Mouse (Mus musculus) T-helper 1 cell (primary cell): ENCODE data around the gene Akap12.

ENCODE experiments used
- in situ Hi-C: fragments of 300-600 bp; cut with MboI, MseI; formaldehyde crosslinking; loops from one replicate; pipeline ENCODE4 v1.15.1; 2025; ENCODE audit warnings: high pct_unique_total_duplicates

Gene Akap12

DNA sequence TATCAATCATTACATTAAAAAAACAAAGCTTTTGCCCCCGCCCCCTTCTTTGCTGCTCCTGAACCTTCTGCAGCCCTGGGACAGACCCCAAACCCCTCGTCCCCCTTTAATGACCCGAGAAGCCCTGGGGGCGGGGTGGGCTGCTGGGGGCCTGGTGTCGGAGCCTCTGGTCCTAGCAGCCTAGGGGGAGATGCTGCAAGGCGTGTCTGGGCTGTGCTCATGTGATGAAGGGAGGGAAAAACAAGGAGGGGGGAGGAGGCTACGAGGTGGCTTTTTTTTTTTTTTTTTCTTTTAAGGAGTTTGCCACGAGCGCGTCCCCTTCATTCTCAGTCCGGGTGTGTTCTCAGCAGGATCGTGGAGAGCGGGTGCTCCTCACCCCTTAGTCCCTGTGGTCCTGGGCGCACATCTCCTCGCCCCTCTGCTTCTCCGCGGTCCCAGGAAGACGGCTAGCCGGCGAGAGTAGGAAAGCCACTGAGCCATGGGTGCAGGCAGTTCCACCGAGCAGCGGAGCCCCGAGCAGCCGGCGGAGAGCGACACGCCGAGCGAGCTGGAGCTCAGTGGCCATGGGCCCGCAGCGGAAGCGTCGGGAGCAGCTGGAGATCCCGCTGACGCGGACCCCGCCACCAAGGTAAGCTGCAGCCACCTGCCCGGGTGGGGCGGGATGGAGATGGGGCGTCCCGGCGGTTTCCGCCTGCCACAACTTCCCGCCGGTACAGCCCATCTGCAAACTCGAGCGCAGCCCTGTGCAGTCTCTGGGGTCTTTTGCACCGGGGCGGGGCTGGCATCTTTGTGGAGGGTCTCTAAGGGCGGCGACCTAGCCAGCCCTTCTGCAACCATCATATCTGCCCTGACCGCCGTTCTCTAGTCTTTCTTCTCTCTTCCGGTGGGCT is at the start of gene Akap12:
Akap12 (plus strand) TSS at position 340 of the 890 bp plus-strand sequence.
- in situ Hi-C loops = no loop called here

DNA sequence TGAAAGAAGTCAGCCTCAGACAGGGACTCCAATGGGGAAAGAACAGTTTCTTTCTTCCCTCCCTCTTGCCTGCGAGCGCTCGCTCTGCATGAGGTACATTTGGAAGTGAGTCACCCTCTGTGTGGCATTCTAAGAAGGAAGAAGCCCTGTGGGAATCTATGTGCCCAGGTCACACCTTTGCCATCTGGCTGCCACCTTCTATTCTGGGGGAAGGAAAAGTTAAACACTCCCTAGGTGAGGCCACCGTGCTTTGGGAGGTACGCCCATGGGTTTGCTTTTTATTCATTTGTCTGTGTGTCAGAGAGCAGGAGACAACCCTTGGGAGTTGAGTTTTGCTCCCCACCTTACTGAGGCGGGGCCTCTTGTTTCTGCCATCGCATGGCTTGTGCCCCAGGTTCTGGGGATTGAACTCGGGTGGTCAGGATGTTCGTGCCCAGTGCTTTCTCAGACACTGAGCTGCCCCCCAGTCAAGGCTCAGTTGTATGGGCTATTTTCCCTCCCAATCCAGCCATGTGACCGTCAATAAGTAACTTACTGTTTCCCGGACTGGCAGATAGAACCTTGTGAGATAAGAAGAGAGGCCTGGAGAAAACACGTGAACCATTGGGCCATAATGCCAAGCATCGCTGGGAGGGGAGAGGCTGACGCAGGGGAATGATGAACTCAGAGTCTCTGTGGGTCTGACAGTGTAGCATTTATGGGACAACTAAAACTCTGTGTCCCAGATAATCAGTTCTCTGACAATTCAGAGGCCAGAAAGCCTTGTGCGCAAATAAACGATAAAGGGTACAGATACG is 35.4 kb upstream of the Akap12 start:
- in situ Hi-C loops = no loop called here

DNA sequence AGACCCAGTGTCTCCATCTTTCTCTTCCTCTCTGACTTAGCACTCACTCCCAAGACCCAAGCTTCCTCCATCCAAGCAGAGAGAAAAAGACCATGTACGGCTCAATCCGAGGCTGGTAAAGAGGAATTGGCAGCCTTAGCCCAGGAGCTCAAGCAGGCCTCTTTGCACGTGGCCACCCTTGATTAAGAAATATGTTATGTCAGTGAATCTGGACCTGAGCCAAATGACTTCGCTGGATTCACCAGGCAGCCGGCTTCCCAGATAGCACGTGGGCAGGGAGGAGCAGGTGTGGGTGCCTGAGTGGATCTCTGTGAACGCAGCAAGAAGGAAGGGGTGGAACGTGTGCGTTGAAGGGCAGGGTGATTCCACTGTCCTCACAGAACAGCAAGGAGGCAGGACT is 33.1 kb upstream of the Akap12 start:
- in situ Hi-C loops = no loop called here

DNA sequence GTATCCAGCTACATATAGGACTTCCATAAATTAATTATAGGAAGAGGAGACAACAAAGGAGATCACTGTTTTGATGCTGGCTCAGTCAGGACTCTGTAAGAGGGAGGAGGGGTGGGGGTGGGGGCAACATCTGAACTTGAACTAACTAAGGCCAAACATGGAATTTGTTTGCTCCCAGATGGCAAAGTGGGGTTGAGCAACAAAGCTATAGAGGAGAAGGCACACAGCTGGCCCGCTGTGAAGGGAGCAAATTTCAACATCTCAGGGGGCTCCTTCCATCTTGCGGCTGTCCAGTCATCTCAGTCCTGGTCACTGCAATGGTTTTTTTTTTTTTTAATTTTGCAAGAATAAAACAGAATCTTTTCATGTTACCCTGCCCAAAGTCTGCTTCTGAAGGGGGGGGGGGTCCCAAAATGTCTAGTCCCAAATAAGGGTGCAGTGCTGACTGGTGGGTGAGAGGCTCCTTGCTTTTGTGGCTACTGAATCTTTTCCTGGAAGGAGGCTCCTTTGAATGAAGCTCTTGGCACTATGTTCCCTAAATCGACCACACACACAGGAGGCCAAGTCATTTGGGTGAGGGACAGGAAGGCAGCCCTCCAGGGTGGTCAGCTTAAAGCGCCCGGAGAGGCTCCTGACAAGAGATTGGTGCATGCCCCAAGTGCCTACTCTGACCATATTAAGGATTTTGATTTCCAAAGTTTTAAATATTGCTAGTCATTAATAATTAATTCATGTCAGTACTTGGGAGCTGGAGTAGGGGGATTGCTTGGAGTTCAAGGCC is 26.2 kb upstream of the Akap12 start:
- in situ Hi-C loops = loop anchor here (5.0 kb wide), 1 partner anchor 47 kb away; no protein-coding TSS in a partner anchor

DNA sequence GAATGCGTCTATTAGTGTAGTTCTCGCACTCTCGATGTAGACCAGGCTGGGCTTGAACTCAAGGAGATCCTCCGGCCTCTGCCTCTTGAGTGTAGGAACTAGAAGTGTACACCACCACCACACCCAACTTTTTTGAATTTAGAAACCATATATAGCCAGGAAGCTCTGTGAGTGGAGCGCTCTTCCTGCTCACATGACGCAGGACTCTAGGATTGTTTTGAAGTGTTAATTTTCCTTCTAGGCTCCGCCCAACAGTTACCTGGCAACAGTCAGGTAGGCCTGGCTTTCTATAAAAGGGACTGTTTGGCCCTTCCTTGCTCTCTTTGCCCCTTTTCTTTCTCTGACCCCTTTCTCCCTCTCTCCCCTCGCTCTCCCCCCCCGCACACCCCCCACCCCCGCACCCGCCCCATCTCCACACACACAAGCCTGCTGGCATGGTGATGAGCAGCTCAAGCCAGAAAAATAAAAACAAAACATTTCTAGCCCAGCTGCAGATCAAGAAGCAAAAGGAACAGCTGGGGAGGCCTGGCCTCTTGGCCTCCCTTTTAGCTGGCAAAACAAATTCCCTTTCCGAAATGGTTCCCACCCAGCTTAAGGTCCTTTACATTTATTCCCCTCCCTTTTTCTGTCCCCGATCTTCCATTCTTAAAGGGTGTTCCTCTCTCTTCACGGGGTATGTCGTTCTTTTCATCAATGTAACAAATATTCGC is 22.4 kb upstream of the Akap12 start:
- in situ Hi-C loops = no loop called here

DNA sequence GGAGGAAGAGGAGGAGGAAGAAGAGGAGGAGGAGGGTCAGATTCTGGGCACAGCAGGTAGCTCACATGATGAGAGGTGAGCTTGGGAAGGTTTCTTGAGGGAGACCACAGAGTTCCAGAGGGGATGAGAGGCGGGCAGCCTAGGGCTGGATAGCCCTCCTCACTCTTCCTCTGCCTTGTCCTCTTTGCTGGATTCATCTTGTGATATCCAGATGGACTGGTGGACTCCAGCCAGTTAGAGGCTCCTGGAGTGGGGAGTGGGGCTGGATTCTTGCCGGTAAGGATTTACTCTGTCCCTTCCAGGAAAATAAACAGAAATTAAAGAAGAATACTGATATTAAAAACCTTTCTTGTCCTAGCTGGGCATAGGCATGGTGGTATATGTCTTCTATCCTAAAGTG is 20.4 kb upstream of the Akap12 start:
- in situ Hi-C loops = no loop called here

DNA sequence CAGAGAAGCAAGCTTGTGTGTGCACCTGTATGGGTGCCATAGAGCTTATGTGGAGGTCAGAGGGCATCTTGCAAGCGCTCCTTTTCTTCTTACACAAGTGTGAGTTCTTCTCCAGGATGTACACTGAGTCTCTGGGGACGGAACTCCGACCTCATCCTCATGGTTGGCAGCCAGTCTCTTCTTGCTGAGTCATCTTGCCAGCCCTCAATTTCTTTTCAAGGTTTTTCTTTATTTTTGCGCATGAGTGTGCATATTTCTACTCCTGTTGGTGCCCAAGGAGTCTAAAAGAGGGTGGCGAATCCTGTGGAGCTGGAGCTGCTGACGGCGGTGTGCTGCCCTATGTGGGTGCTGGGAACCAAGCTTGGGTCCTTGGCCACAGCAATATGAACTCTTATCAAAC is 19.8 kb upstream of the Akap12 start:
- in situ Hi-C loops = no loop called here

DNA sequence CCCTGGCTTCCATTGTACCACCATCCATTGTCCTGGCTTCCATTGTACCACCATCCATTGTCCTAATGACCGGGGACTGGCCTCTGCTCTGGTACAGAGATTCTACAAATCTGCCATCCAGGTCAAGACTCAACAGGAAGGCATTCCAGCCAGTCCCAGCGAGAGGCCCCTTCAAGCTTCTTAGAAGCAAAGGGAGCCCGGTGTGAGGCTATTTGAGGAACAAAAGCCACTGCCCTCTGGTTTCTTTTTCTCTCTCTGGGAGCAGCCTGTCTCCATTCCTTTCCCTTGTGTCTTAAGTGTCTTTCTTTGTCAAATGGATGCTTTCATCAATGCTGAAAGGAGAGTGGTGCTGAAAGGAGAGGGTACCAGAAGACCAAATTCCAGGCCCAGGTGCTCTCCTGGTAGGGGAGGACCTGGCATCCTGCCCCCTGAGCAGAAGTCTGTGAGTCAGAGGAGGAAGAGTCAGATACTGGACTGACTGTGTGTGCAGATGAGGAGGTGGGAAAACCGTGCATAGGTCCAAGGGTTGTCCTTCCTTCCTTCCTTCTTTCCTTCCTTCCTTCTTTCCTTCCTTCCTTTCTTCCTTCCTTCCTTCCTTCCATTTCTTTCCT is 16.8 kb upstream of the Akap12 start:
- in situ Hi-C loops = no loop called here

DNA sequence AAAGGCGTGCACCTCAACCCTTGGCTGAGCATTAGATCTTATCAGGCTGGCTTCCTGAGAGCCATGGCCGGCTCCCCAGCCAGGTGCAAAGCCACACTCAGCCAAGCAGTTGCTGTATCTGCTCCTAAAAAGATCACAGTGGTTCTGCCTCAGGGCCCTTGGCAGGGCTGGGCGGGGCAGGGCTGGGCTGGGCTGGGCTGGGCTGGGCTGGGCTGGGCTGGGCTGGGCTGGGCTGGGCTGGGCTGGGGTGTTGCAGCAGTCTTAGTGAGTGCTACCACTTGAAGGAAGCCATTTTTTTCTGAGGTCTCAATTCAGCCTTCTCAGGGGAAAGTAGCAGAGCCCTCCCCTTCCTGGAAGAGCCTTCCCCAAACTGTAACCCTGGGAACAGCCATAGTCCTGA is 15.5 kb upstream of the Akap12 start:
- in situ Hi-C loops = no loop called here

DNA sequence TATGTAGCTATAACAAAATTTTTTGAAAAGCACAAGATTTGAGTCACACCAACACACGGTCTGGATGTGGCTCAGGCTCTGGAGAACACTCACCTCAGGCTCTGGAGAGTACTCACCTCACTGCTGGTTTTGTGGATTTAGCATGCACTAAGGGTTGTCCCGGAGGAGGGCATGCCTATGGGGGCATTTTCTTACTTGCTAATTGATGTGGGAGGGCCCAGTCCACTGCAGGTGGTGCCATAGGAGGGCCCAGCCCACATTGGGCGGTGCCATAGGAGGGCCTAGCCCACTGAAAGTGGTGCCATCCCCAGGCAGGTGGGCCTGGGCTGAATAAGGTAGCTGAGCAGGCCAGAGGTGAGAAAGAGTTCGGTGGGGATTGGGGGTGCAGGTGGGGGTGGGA is 12.6 kb upstream of the Akap12 start:
- in situ Hi-C loops = no loop called here

DNA sequence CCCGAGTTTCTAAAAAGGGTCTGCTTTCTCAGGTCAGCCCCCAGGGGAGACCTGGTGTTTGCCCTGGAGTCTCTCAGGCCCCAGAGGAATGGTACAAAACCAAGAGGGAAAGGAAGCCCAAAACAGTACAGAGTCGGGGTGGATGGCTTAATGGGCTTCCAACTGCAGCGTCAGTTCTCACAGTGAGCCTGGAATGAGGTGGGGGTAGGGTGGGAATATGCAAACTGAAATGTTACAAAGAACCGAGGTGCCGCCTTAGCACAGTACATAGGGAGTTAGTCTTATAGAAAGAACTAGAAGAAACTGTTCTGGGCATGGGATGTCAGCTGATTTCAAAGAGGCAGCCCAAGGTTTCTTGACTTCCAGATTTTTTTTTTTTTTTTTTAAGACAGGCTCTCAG is 11.7 kb upstream of the Akap12 start:
- in situ Hi-C loops = no loop called here

DNA sequence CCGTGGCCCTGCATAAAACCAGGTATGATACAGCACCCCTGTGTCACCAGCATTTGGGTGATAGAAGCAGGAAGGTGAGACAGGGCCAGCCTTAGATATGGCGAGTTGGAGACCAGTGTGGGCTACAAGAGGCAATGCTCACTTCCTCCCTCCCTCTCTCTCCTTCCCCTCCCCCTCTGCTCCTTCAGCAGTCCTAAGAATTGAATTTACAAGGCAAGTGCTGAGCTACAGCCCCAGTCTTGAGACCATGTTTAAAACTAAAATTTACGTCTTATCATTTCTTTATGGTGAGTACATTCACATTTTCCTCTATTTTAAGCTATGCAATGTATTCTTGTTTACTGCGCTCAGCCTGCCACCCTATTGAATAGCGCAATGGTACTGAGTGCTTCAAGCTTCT is 5.3 kb upstream of the Akap12 start:
- in situ Hi-C loops = no loop called here

DNA sequence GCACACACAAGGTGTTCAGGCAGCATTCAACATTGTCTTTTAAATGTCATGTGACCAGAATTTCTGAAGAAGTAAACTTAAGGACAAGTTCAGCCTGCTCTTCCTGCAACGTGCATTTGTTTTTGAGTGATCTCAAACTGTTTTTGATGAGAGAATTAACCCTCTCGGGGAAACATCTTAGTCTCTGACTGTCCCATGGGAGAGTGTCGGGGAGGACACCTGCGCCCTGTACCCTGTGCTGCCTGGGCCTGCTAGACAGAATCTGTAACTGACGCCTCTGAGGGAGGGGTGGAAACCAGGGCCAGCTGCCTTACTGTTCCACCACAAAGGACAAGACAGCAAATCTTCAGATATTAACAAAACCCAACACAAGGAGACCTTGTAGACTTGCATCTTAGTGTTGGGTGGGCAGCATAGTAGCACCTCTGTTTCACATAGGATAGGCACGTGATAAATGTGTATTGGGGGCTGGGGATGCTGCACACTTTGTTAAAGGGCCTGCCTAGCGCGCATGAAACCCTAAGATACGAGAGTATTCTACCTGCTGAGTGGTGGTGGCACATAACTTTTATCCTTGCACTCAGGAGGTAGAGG is 4.7 kb upstream of the Akap12 start:
- in situ Hi-C loops = no loop called here

DNA sequence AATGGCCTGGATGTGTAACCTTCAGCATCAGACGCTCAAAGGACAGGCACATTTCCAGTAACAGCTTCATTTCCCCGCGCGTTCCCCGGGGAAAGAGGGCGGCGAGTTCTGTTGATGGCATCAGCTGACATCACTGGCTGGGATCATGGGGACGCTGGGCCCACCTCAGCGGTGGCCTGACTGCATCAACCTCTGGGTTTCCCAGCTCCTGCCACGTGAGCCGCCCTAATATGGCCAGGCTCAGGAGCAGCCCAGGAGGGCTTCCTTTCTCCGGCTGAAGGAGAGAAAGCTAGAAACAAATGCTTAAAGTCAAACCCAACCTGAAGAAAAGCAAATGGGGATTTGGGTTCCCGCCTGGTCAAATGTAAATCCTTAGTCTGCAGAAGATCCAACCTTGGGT is 539 bp upstream of the Akap12 start:
- in situ Hi-C loops = no loop called here

DNA sequence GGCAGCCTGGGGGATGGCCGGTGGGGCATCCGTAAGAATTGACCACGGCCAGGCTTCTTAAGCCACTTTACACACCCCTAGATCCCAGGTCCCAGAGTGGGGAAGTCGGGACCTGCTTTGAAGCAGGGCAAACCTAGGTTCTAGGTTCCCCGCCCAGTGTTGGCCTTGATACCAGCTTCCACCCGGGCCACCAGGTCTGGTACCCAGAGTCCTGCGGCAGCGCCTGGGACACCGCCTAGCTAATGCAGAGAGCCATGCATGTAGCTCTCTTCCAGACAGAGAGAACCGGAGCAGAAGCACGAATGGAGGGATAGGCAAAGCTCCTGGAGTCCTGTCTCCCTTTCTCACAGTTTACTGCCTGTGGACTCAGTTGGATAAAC is 741 bp downstream of the Akap12 start:
- in situ Hi-C loops = no loop called here

DNA sequence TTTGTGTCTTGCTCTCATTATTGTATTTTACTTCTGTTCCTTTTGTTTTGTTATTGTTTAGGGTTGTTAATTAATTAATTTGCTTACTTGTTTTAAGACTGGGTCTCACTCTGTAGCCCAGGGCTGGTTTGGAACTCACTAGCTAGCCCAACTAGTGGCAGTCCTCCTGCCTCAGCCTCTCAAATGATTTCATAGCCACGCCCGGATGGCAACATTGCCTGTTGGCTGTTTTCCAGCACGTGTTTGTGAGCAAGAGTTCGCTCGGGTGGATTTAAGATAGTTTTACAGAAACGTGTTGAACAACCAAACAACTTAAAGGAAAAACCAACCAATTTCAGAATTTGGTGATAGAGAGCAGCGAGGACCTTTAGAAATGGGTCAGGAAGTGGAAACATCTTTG is 1.3 kb downstream of the Akap12 start:
- in situ Hi-C loops = no loop called here

DNA sequence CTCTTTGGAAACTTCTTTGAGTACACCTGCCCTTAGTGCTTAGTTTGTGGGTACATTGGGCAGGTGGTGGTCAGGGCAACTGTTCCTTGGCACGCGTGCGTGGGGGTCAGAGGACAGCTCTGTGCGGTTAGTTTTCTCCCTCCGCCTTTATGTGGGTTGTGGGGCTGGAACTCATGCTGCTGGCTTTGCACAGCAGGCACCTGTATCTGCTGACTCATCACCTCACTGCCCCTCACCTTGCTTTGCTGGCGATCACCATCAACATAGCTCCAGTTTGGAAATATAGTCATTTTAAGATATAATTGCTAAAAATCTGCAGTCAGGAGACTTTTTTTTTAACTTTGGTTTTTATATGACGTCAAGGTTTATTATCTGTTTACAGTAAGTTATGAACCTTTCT is 2.0 kb downstream of the Akap12 start:
- in situ Hi-C loops = no loop called here

DNA sequence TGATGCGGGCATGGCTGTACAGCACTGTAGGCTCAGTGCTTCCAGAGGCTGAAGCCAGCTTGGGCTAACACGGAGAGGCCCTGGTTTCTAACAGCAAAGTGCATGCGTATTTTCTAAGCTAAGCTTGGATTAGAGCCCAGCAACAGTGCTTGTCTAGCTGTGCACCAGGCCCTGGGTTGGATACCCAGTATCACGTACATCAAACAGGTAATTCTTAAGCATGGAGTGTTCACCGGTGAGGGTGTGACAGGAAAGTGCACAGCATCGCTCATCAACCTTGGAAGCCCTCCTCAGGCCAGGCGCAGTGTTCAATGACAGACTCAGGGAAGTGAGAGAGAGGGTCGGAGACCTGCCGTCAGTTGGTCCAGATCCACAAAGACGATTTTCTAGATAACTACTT is 9.4 kb downstream of the Akap12 start:
- in situ Hi-C loops = no loop called here

DNA sequence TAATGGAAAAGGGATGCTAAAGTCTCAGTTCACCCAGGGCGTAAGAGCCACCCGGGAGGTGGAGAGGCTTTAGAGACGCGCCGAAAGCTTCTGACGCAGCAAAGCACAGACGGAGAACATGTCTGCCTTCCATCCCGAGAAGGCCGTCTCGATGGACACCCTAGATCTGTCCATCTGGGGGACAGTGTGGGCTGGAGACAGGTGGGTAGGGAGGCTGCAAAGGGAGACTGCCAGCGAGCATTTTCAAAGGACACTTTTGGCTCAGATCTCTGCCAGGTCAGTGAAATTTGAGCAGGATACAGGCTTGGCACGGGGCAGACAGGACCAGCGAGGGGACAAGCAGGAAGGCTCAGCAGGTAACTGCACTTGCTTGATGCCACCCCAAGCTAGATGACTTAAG is 9.9 kb downstream of the Akap12 start:
- in situ Hi-C loops = no loop called here

DNA sequence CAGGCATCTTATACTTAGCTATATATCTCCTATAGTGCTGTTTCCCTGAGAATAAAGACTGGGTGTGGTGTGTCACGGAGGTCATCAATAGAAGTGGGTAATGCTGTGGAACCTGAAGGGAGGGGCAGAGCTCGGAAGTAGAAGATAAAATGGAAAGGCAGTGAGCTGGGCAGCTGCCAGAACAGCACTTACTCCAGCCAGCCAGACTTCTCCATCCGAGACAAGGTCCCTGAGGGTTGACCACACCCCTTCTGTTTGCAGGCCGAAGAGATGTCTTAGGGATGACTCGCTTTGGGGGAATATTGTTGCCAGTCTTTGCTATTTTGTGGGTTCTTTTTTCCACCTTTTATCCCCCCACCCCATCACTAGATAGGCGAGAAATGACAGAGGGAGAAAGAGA is 11.9 kb downstream of the Akap12 start:
- in situ Hi-C loops = no loop called here

DNA sequence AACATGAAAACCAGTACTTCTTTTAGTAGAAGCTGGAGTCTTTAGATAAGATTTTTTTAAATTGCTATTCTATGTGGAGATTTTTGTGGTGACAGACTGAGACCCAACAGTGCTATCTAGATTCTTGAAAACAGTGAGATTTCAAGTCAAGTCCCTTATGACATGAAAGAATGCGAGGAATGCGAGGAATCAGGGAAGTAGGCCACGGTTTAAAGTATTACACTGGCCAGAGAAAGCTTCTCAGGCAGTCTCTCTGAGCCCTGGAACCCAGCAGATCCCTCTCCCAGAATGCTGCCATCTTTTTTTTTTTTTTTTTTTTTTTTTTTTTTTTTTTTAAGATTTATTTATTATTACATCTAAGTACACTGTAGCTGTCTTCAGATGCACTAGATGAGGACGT is 16.2 kb downstream of the Akap12 start:
- in situ Hi-C loops = no loop called here
